Mouse (Mus musculus) lung, postnatal 0 days (tissue): ENCODE measurements around the gene Tbc1d1. TPM values are rescaled to one million over a fixed set of nuclear protein-coding genes. Genes with fewer than 3 reads are reported as not detected.

Experiments used
- ATAC-seq: fragments of 200-750 bp; cut with Nextera tagmentation; 2 replicates; pipeline ENCODE4 v1.8.0; 2017; ENCODE audit warnings: moderate library complexity
- DNase-seq: peaks from one replicate; pipeline ENCODE4 v3.0.0-alpha.2; 2016; ENCODE audit warnings: low spot score
- H3K27ac ChIP-seq: fragments of 300-500 bp; sonication (generic); 2 replicates; pipeline ENCODE4 v1.5.1; 2014; ENCODE audit warnings: antibody characterized with exemption, mild to moderate bottlenecking, low read length, mixed read lengths
- H3K27me3 ChIP-seq: fragments of 300-500 bp; sonication (generic); replicated peaks from 2 replicates; pipeline ENCODE4 v1.6.1; 2014; ENCODE audit warnings: low read length, mixed read lengths; ENCODE audit not compliant: insufficient read depth
- H3K36me3 ChIP-seq: fragments of 300-500 bp; sonication (generic); 2 replicates; pipeline ENCODE4 v1.6.1; 2014; ENCODE audit warnings: low read length, mixed read lengths; ENCODE audit not compliant: insufficient read depth
- H3K4me1 ChIP-seq: fragments of 300-500 bp; sonication (generic); 2 replicates; pipeline ENCODE4 v1.6.1; 2014; ENCODE audit warnings: antibody characterized with exemption, low read depth, low read length, mixed read lengths; ENCODE audit not compliant: insufficient read depth
- H3K4me2 ChIP-seq: fragments of 300-500 bp; sonication (generic); replicated peaks from 2 replicates; pipeline ENCODE4 v1.6.1; 2014; ENCODE audit warnings: low read depth, mild to moderate bottlenecking, low read length, moderate library complexity, mixed read lengths
- H3K4me3 ChIP-seq: fragments of 300-500 bp; sonication (generic); 2 replicates; pipeline ENCODE4 v1.5.1; 2014; ENCODE audit warnings: low read depth, low read length
- H3K9ac ChIP-seq: fragments of 300-500 bp; sonication (generic); replicated peaks from 2 replicates; pipeline ENCODE4 v1.6.1; 2014; ENCODE audit warnings: low read depth, mild to moderate bottlenecking
- H3K9me3 ChIP-seq: fragments of 300-500 bp; sonication (generic); 2 replicates; pipeline ENCODE4 v1.6.1; 2016; ENCODE audit warnings: low read length, mixed read lengths
- CTCF ChIP-seq: IDR thresholded peaks from 2 replicates; pipeline ENCODE4 v1.5.1; 2016; ENCODE audit warnings: antibody characterized with exemption, mild to moderate bottlenecking
- EP300 ChIP-seq: IDR thresholded peaks from 2 replicates; pipeline ENCODE4 v1.6.1; 2016; ENCODE audit warnings: antibody characterized with exemption, mild to moderate bottlenecking, control low read depth
- WGBS: fragments of 180-500 bp; shearing (Covaris S2); extraction: QIAGEN DNeasy Blood & Tissue Kit; methylation state at CpG from one replicate; pipeline ENCODE4 v1.1.7; 2014; 5-methylcytosine and 5-hydroxymethylcytosine counted together
- polyA plus RNA-seq: library from polyadenylated mRNA; unstranded; fragments of >200 nt; fragmentation: Nextera tagmentation; extraction: Ambion mirVana; gene quantifications from 2 replicates; pipeline ENCODE4 v1.2.1, GENCODE M21; 2015

The Tbc1d1 gene
- polyA plus RNA-seq, 1 experiment from 2014 or later = 15.3 TPM

DNA sequence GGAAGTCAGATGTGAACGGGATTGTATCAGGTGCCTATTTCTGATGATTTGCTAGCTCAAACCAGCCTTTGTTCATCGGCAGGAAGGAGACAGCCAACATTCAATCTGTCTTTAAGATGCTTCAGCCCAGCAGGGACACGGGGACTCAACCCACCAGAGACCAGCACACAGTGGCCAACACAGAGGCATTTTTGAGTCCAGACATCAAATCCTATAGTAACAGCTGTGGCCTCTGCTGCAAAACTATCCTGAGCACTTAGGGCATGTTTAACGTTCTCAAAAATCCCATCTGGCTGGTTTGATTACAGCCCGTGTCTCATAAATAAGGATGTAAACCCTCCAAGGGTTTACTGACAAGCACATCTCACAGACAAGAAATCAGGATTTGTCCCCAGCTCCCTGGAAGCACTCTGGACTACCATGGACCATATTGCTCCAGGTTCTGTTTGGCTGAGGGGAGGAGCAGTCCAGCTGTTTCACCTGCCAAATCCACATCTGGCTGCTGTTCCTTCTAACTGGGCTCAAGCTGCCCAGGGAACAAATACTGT is 207.8 kb downstream of the Tbc1d1 start:
- Histone ChIP-seq H3K9ac (no peak overlapping the region), H3K27ac (no peak overlapping the region), H3K36me3 (no peaks in the 10 kb centered on the region), H3K27me3 (no peaks in the 10 kb centered on the region), H3K4me2 (no peak overlapping the region), H3K9me3 (no peaks in the 10 kb centered on the region), H3K4me3 (no peak overlapping the region), H3K4me1 (peaks cover 26% of the 10 kb centered on the region; the same call in 1 of the 2 replicates)
- DNase-seq (no peak), ATAC-seq (no peak)
- TF ChIP-seq CTCF (no peak), EP300 (no peak)
- WGBS = 56% methylated on average over 5 of the region's 5 CpGs

DNA sequence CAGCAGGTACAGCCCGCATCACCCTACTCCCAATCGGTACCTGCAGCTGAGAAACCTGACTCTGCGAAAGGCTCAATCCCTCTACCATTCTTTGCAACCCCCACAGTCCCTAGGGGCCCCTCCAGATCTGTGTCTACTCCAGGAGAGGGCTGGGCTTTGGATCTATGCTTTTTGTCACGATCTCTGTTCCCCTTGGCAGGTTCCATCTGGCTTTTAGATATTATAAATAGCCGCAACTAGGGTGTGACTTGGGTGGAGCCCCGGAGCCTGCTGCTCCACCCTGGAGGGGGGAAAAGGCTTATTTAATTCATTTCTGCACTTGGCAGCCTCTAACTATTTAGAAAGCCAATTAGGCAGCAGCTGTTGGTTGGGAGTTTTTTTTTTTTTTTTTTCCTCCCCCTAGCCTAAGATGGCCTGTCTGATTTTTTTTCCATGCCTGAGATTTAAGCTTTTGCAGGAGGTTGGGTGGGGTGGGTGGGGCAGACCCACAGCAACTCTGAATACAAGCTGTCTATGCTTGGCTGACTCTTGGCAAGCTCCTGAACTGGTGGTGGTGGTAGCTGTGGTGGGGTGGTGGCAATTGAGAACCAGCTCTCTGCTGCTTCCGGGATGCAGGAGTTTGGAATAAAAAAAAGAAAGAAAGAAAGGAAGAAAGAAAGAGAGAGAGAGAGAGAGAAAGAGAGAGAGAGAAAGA is 208.5 kb downstream of the Tbc1d1 start:
- no peaks in the 10 kb centered on the region for H3K36me3 ChIP-seq
- no peak overlapping the region for H3K9ac ChIP-seq
- no peaks in the 10 kb centered on the region for H3K27me3 ChIP-seq
- DNase-seq = peak; percentile 75
- H3K4me2 ChIP-seq = no peak overlapping the region
- no peak overlapping the region for H3K27ac ChIP-seq
- peaks cover 19% of the 10 kb centered on the region; the same call in 1 of the 2 replicates for H3K4me1 ChIP-seq
- ATAC-seq = peak; percentile 32; the same call in 1 of the 2 replicates
- H3K4me3 ChIP-seq = no peak overlapping the region
- WGBS = 47% methylated on average over 7 of the region's 7 CpGs
- TF ChIP-seq EP300 (peak; percentile 75), CTCF (no peak)
- no peaks in the 10 kb centered on the region for H3K9me3 ChIP-seq

DNA sequence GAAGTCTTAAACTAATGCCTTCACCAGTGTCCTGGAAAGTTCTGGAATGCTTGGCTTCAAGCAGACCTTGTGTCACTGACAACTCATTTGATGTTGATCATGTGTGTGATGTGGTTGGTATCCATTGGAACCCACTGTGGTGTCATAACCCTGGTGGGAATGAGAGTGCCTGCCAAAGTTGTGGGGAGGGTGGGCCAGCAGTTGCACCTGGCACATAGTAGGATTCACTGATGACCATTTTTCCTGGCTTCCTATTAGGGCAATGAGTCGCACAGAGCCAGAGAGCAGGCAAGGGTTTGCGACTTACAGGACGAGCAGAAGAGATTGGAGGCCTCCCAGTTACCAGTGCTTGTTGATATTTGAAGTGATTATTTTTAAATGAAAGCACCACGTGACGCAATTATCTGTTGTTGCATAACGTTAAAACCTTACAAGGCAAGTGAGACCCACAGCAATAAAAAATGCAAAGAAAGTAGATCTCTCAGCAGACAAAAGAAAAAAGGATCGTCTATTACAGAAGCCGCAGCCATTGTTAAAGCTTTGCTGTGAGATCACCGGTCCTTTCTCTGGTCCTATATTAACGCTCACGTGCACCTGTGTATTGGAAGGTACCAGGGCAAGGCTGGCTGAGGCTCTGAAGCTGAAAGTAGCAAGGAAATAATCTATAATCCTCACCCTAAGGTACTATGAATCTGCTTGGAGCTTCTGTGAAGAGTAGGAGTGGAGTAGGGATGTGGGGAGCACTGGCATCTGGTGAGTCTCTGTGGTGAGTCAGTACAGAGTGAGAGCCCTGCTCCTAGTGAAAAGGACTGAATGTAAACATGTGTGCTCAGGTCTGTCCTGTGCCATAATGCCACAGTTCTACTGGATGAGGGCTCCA is 209.3 kb downstream of the Tbc1d1 start:
- WGBS = 62% methylated on average over 11 of the region's 11 CpGs
- H3K9me3 ChIP-seq = no peaks in the 10 kb centered on the region
- no peaks in the 10 kb centered on the region for H3K36me3 ChIP-seq
- H3K27ac ChIP-seq = no peak overlapping the region
- H3K9ac ChIP-seq = no peak overlapping the region
- H3K4me2 ChIP-seq = no peak overlapping the region
- H3K4me3 ChIP-seq = no peak overlapping the region
- H3K4me1 ChIP-seq = peaks cover 17% of the 10 kb centered on the region; the same call in 1 of the 2 replicates
- DNase-seq (peak; percentile 57), ATAC-seq (0 out of 2 replicates have a peak, but pooled peaks have one; percentile 5)
- H3K27me3 ChIP-seq = no peaks in the 10 kb centered on the region
- TF ChIP-seq CTCF (no peak), EP300 (no peak)

DNA sequence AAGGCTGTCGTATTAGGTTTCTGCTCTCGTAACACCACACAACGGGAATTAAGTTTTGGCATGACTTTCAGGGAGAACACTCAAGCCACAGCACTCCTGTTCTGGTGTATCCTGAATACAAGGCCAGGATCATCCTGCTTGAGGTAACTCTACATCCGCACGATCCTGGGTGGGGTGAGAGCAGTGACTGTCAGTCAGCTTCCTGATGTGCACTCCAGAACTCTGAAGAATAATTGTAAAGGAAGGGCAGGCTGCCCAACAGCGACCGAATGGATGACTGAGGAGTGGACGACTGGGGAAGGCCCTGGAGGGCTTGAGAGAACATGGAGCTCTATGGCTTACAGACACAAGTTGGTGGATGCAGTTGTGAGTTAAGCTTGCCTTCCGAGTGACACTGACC is 210.0 kb downstream of the Tbc1d1 start:
- no peak overlapping the region for H3K4me3 ChIP-seq
- WGBS = 66% methylated on average over 9 of the region's 9 CpGs
- H3K36me3 ChIP-seq = no peaks in the 10 kb centered on the region
- no peak for DNase-seq
- H3K9ac ChIP-seq = no peak overlapping the region
- no peak overlapping the region for H3K27ac ChIP-seq
- no peaks in the 10 kb centered on the region for H3K27me3 ChIP-seq
- H3K9me3 ChIP-seq = no peaks in the 10 kb centered on the region
- no peak for TF ChIP-seq EP300
- TF ChIP-seq CTCF = no peak
- no peak for ATAC-seq
- H3K4me2 ChIP-seq = no peak overlapping the region
- H3K4me1 ChIP-seq = peaks cover 17% of the 10 kb centered on the region; the same call in 1 of the 2 replicates

DNA sequence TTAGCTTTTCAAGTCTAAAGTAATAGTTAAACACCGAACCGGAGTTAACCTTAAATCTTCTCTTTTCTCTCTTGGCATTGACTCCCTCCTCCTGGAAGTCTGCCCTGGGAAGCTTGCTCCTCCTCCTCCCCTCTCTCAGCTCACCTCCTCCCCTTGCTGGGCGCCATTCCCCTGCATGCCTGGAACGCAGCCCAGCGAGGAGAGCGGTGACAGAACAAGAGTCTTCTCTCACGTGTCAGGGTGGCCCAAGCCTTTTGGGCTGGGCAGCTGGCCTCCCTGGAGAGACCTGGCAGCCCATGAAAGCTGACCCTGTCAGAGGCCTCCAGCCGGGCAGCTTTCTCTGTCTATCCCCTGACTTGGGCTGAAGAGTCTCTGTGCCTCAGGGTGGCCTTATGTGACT is 211.3 kb downstream of the Tbc1d1 start:
- no peak overlapping the region for H3K4me3 ChIP-seq
- peak; percentile 73 for ATAC-seq
- peak; percentile 72 for DNase-seq
- TF ChIP-seq CTCF (no peak), EP300 (no peak)
- no peak overlapping the region for H3K4me2 ChIP-seq
- H3K27me3 ChIP-seq = no peaks in the 10 kb centered on the region
- peaks cover 17% of the 10 kb centered on the region; the same call in 1 of the 2 replicates for H3K4me1 ChIP-seq
- whole genome bisulfite sequencing = 10% methylated on average over 8 of the region's 8 CpGs
- no peaks in the 10 kb centered on the region for H3K9me3 ChIP-seq
- no peaks in the 10 kb centered on the region for H3K36me3 ChIP-seq
- no peak overlapping the region for H3K9ac ChIP-seq
- no peak overlapping the region for H3K27ac ChIP-seq

DNA sequence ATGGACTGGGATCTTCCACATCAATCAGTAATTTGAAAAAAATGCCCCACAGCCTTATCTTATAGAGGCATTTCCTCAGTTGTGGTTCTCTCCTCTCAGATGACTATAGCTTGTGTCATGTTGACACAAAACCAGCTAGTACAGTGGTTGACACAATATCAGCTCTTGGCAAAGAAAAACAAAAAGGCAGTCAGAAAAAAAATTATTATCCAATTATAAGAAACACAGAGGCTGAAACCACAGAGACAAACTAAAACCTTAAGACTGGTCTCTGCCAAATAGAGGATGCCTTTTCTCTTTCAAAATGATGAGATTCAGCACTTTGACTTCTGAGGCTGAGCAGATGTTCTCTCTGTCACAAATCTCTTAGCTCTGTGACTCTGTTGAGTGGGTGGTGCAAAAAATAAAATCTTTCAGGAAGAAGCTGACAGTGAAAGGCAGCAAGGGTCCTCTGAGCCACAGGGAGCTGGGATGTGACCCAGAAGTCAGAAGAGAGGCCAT is 215.3 kb downstream of the Tbc1d1 start:
- Histone ChIP-seq H3K9me3 (no peaks in the 10 kb centered on the region), H3K27ac (no peak overlapping the region), H3K4me1 (peaks cover 9% of the 10 kb centered on the region; the same call in 1 of the 2 replicates), H3K4me2 (no peak overlapping the region), H3K9ac (no peak overlapping the region), H3K4me3 (no peak overlapping the region), H3K27me3 (no peaks in the 10 kb centered on the region), H3K36me3 (no peaks in the 10 kb centered on the region)
- ATAC-seq (no peak), DNase-seq (no peak)
- TF ChIP-seq CTCF (no peak), EP300 (no peak)
